8 mouse cellular contexts compared by ENCODE assay signal in genomic region chr14:21984757-21985425, GRCm38 (mm10). TPM values are rescaled to one million over a fixed set of nuclear protein-coding genes. Genes with fewer than 3 reads are reported as not detected.
DNase-seq lines count a peak whose midpoint lies in the region; ATAC-seq and TF ChIP-seq lines count a peak whose summit lies in the region.
"Had no signal": no experiment of that assay in that cellular context is flagged by ENCODE, and none has a peak within 500 bp of the region (broad histone marks: within the 10 kb centered on the region; RNA-seq: fewer than 3 reads in every experiment).

No protein-coding gene starts in this region.

- no peaks in the 10 kb centered on the region for H3K9me3 ChIP-seq in lung, embryonic 15.5 days

- H3K4me1 ChIP-seq in lung, embryonic 15.5 days, result peaks cover 29% of the 10 kb centered on the region

- TF ChIP-seq POLR2A in brain, embryonic 14.5 days (IDR thresholded peaks at IDR 0.05; ENCODE audit: borderline replicate concordance, extremely low read depth, insufficient read depth, insufficient read length, poor library complexity, severe bottlenecking), result no peak

- H3K27ac ChIP-seq in lung, embryonic 15.5 days, result peak overlapping the region; percentile 100

- peaks cover 10% of the 10 kb centered on the region; the same call in 1 of the 2 replicates for H3K36me3 ChIP-seq in lung, embryonic 15.5 days

- 2% methylated on average over 49 of the region's 49 CpGs for WGBS in lung, embryonic 15.5 days

- H3K9ac ChIP-seq in lung, embryonic 15.5 days, result peak overlapping the region; percentile 99

- TF ChIP-seq CTCF in brain, embryonic 14.5 days (IDR thresholded peaks at IDR 0.05; ENCODE audit: borderline replicate concordance, extremely low read depth, insufficient read depth, insufficient read length), result no peak

- peak overlapping the region; percentile 90 for H3K4me2 ChIP-seq in lung, embryonic 15.5 days

- H3K27me3 ChIP-seq in lung, embryonic 15.5 days, result no peaks in the 10 kb centered on the region

- DNase-seq in adipocyte (ENCODE audit: low spot score), result peak; percentile 13
- DNase-seq in brain, embryonic 14.5 days (ENCODE audit: low read depth), result peak; percentile 57
- DNase-seq in gastrocnemius, postnatal 4 days (ENCODE audit: low spot score in 2 of 2), result peak; percentile 45 to 59
- DNase-seq in kidney, adult 8-10 months, result peak; percentile 66 to 68
- peak; percentile 25 for DNase-seq in skeletal muscle tissue, adult 2 months (ENCODE audit: low read depth, low spot score)
- DNase-seq in left cerebral cortex, postnatal 14 days (ENCODE audit: low spot score in 2 of 2), result no peak

- intact Hi-C loops in left cerebral cortex, postnatal 14 days (cut with DNase I), result loop anchor here (5.0 to 10.0 kb wide), 3 partner anchors 457 to 1420 kb away; no protein-coding TSS in a partner anchor

- peak overlapping the region; percentile 96 for H3K4me3 ChIP-seq in lung, embryonic 15.5 days
- H3K4me3 ChIP-seq: erythroblast, embryonic 14.5 days had no signal

- ATAC-seq in lung, embryonic 15.5 days (ENCODE audit: borderline replicate concordance, extremely low read depth, low FRiP score, low TSS enrichment), result no peak

RNA-seq across cellular contexts. Expression of gene Zfp503, which starts 4.5 kb away (rescaled TPM):
- polyA plus RNA-seq in brain, embryonic 14.5 days (2012; rRNA removed), result 19.1 and 26.3 TPM in 2 replicates
- 10 to 100 TPM; 14.0 to 15.6 TPM for total RNA-seq in gastrocnemius, postnatal 4 days (2021)
- polyA plus RNA-seq in lung, embryonic 15.5 days (2015; fragmentation: Nextera tagmentation; extraction: Ambion mirVana), result 26.8 and 28.2 TPM in 2 replicates
- total RNA-seq in left cerebral cortex, postnatal 14 days (2021), result 1 to 10 TPM; 1.7 to 3.6 TPM

RNA-seq across cellular contexts. Expression of gene Lrmda, which starts 34.6 kb away (rescaled TPM):
- polyA plus RNA-seq in brain, embryonic 14.5 days (2012; rRNA removed), result not detected in 2 replicates
- total RNA-seq in gastrocnemius, postnatal 4 days (2021), result 1 to 10 TPM; 1.5 to 1.9 TPM
- polyA plus RNA-seq in lung, embryonic 15.5 days (2015; fragmentation: Nextera tagmentation; extraction: Ambion mirVana), result 0.39 and 0.62 TPM in 2 replicates
- total RNA-seq in left cerebral cortex, postnatal 14 days (2021), result under 1 TPM; 0.66 to 0.97 TPM
- polyA plus RNA-seq: erythroblast, embryonic 14.5 days had no signal

Comparison
In these comparisons a context has a peak if more than half of its experiments do, and no peak if none do; other contexts are left out.
1. DNase-seq: peak in adipocyte (single experiment), brain, embryonic 14.5 days (single experiment), gastrocnemius, postnatal 4 days (2 of 2), kidney, adult 8-10 months (2 of 2) and skeletal muscle tissue, adult 2 months (single experiment); none in left cerebral cortex, postnatal 14 days (0 of 2).